Mouse (Mus musculus) spleen, postnatal 36 days (tissue): ENCODE measurements around the gene Ttll3.

Experiments used
- DNase-seq, 2 experiments: peaks; one replicate each; pipeline ENCODE4 v3.0.0; 2022; ENCODE audit warnings: low spot score in 2 of 2, mixed read lengths in 1 of 2

Ttll3 gene

GRCm38 (mm10) chr6:113419199-113419587, 30.1 kb downstream of the Ttll3 start, which contains the start of gene Rpusd3:
TSS of gene Rpusd3 (minus strand) at chr6:113419340.
- peak; percentile 97 for DNase-seq

GRCm38 (mm10) chr6:113423000-113423399, 33.9 kb downstream of the Ttll3 start:
- DNase-seq, result no peak

GRCm38 (mm10) chr6:113424187-113424586, 35.1 kb downstream of the Ttll3 start:
- DNase-seq, result no peak

GRCm38 (mm10) chr6:113426696-113427095, 37.6 kb downstream of the Ttll3 start:
- no peak for DNase-seq

DNA sequence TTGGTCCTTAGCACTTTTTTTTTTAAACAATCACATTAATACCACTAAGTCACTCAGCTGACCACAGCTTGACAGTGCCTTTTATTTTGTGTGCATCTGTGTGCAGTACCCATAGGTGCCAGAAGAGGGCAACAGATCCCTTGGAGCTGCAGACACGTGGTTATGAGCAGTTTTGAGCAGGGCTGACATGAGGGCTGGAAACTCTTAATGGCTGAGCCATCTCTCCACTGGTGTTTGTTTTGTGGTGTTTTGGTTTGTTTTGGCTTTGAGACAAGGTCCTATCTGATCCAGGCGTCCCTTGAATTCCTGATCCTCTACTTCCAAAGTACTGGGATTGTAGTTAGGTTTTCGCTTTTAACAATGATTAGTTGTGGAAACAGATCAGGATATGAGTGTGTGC, 38.3 kb downstream of the Ttll3 start:
- DNase-seq, result no peak

GRCm38 (mm10) chr6:113428006-113428405, 38.9 kb downstream of the Ttll3 start:
- DNase-seq, result no peak

- no peak for DNase-seq
Measured at GRCm38 (mm10) chr6:113429965-113430364, 40.9 kb downstream of the Ttll3 start.

GRCm38 (mm10) chr6:113430846-113431245, 41.8 kb downstream of the Ttll3 start:
- no peak for DNase-seq

DNA sequence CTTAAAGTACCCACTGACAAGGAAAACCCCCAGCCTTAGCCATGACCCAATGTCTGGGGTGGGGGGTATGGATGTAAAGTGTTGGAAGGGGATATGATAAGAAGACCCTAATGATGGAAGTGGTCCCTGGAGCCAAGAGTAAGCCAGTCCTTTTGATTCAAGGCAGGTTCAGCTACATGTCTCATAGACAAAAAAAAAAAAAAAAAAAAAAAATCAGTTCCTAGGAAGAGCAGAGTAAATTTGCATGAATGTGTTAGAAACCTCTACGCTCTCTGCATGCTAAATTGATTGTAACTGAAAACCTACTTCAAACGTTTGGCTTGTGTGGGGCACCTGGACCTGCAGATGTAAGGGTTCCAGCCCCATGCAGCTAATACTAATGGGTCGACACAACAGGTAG, 42.7 kb downstream of the Ttll3 start:
- no peak for DNase-seq

DNA sequence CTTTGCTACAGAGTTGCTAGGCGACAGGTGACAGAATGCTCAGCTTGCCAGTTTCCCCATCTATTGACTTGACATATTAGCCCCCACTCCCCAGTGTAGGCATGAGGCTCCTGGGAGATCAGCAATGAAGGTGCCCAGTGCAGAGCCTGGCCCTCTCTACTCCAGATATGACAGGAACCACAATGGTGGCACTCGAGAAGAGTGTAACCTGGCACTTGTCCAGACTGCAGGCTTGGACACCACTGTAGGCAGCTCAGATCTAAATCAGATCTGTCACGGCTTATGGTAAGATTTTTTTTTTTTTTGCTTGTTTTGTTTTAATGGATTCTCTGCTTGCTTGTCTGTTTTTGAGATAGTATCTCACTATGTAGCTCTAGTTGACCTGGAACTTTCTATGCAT, 44.6 kb downstream of the Ttll3 start:
- DNase-seq, result no peak

GRCm38 (mm10) chr6:113434691-113435090, 45.6 kb downstream of the Ttll3 start:
- no peak for DNase-seq

GRCm38 (mm10) chr6:113435664-113436205, 46.7 kb downstream of the Ttll3 start, which contains the start of gene Cidec:
TSS of gene Cidec (minus strand) at chr6:113435760.
- no peak for DNase-seq

- no peak for DNase-seq
Measured at GRCm38 (mm10) chr6:113437135-113437534, 48.1 kb downstream of the Ttll3 start.

GRCm38 (mm10) chr6:113438721-113439430, 49.8 kb downstream of the Ttll3 start:
- DNase-seq, result no peak

DNA sequence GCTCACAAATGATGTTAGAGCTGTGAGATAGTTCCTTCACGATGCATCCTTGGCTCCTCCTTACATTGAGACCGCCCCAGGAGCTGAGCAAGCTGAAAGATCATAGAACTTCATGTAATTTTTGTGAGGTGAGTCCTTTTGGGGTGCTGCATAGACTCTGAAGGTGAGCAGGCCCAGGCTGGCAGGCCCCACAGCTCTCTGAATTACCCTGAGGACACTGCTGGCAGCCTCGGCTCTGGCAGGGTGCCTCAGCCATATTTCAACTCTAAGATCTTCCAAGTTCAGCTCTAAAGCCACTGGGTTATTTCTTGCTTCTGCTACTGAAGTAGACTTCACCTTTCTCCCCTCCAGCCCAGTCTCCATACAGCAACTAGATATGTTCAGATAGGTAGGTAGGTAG, 51.6 kb downstream of the Ttll3 start:
- DNase-seq, result no peak

DNA sequence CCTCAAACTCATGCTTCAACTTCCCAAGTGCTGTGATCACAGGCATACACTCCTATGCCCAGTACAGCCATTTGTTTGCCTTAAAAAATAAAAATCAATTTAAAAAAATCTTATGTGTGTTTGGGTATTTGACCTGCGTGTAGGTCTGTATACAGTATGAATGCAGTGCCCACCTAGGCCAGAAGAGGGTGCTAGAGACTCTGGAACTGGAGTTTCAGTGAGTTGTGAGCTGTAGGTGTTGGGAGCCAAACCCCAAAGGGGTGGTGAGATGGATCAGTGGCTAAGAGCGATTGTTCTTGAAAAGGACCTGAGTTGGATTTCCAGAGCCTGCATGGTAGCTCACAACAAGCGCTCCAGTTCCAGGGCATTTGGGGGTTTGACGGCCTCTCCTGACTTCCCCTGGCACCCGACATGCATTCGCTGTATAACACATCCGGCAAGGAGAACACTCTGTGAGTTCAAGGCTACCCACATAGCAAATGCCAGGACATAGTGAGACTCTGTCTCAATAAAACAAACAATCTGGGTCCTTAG, 52.2 kb downstream of the Ttll3 start:
- peak; percentile 59 to 68 for DNase-seq

GRCm38 (mm10) chr6:113442087-113442441, 53.0 kb downstream of the Ttll3 start:
- DNase-seq, result no peak

DNA sequence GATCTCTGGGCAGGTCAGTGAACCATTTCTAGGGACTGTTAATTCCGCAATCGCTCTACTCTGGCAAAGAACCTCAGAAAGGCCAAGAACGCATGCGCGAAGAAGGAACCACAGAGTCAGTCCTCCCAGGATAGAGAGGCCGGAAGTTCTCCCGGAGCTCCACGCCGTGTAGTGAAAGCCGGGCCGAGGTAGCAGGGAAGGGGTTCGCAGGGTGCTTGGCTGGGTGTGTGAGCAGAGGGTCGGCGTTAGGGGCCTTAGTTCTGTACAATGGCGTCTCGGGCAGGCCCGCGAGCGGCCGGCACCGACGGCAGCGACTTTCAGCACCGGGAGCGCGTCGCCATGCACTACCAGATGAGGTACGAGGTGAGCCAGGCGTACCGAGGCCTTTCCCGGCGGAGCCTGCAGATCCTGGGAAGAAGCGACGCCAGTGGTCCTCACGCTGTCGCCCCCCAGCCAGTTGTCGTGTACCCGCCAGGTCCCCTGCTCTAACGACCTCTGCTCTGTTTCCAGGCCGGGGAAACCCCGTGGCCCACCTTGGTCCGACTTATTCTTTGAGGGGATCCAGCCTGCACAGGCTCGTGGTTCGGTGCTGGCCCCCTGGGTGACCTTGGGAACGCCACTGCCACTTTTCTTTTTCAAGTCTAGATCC, 53.5 kb downstream of the Ttll3 start, which contains the start of gene Jagn1:
Jagn1 (plus strand) TSS at position 128 of the 649 bp plus-strand sequence.
- DNase-seq, result peak; percentile 87 to 91

DNA sequence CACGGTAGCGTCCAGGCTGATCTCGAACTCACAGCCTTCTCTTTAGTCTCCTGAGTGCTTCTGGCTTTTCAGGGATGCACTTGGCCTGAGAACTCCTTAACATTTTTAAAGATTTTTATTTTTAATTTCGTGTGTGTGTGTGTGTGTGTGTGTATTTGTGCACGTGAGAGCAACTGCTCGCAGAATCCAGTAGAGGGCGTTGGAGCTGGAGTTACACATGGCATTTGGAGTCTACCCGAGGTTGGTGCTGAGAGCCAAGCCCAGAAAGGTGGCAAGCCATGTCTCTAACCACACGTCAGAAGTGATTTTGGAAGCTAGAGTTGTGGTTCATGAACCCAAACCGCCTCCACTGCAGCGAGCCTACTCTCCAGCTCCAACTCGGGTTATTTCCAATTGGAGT, 54.0 kb downstream of the Ttll3 start:
- DNase-seq, result no peak

- DNase-seq, result no peak
Measured at GRCm38 (mm10) chr6:113444207-113444965, 55.3 kb downstream of the Ttll3 start.

DNA sequence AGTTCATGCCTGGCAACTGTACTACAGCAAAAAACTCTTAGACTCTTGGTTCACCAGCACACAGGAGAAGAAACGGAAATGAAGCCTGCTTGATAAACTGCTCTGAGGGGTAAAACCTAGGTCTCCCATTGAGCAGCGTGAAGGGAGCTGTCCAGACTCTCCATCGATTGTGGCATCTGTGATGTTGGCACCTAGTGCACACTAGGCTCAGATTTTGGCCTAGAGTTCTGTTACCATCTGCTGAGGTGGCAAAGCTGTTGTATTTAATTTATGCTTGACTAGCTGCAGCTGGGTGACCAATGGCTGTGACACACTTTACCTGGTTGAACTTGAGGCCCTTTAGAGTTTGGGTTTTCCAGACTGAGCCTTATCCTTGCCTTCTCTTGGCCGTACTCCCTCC, 58.6 kb downstream of the Ttll3 start:
- DNase-seq, result no peak

- no peak for DNase-seq
Measured at GRCm38 (mm10) chr6:113451839-113452238, 62.8 kb downstream of the Ttll3 start.
